Mouse (Mus musculus) lung, postnatal 0 days (tissue): ENCODE measurements around the gene Nek2. TPM values are rescaled to one million over a fixed set of nuclear protein-coding genes. Genes with fewer than 3 reads are reported as not detected.

Source experiments
- ATAC-seq: fragments of 200-750 bp; cut with Nextera tagmentation; 2 replicates; pipeline ENCODE4 v1.8.0; 2017; ENCODE audit warnings: moderate library complexity
- DNase-seq: peaks from one replicate; pipeline ENCODE4 v3.0.0-alpha.2; 2016; ENCODE audit warnings: low spot score
- H3K27ac ChIP-seq: fragments of 300-500 bp; sonication (generic); 2 replicates; pipeline ENCODE4 v1.5.1; 2014; ENCODE audit warnings: antibody characterized with exemption, mild to moderate bottlenecking, low read length, mixed read lengths
- H3K27me3 ChIP-seq: fragments of 300-500 bp; sonication (generic); replicated peaks from 2 replicates; pipeline ENCODE4 v1.6.1; 2014; ENCODE audit warnings: low read length, mixed read lengths; ENCODE audit not compliant: insufficient read depth
- H3K36me3 ChIP-seq: fragments of 300-500 bp; sonication (generic); 2 replicates; pipeline ENCODE4 v1.6.1; 2014; ENCODE audit warnings: low read length, mixed read lengths; ENCODE audit not compliant: insufficient read depth
- H3K4me1 ChIP-seq: fragments of 300-500 bp; sonication (generic); 2 replicates; pipeline ENCODE4 v1.6.1; 2014; ENCODE audit warnings: antibody characterized with exemption, low read depth, low read length, mixed read lengths; ENCODE audit not compliant: insufficient read depth
- H3K4me2 ChIP-seq: fragments of 300-500 bp; sonication (generic); replicated peaks from 2 replicates; pipeline ENCODE4 v1.6.1; 2014; ENCODE audit warnings: low read depth, mild to moderate bottlenecking, low read length, moderate library complexity, mixed read lengths
- H3K4me3 ChIP-seq: fragments of 300-500 bp; sonication (generic); 2 replicates; pipeline ENCODE4 v1.5.1; 2014; ENCODE audit warnings: low read depth, low read length
- H3K9ac ChIP-seq: fragments of 300-500 bp; sonication (generic); replicated peaks from 2 replicates; pipeline ENCODE4 v1.6.1; 2014; ENCODE audit warnings: low read depth, mild to moderate bottlenecking
- H3K9me3 ChIP-seq: fragments of 300-500 bp; sonication (generic); 2 replicates; pipeline ENCODE4 v1.6.1; 2016; ENCODE audit warnings: low read length, mixed read lengths
- CTCF ChIP-seq: IDR thresholded peaks from 2 replicates; pipeline ENCODE4 v1.5.1; 2016; ENCODE audit warnings: antibody characterized with exemption, mild to moderate bottlenecking
- EP300 ChIP-seq: IDR thresholded peaks from 2 replicates; pipeline ENCODE4 v1.6.1; 2016; ENCODE audit warnings: antibody characterized with exemption, mild to moderate bottlenecking, control low read depth
- WGBS: fragments of 180-500 bp; shearing (Covaris S2); extraction: QIAGEN DNeasy Blood & Tissue Kit; methylation state at CpG from one replicate; pipeline ENCODE4 v1.1.7; 2014; 5-methylcytosine and 5-hydroxymethylcytosine counted together
- polyA plus RNA-seq: library from polyadenylated mRNA; unstranded; fragments of >200 nt; fragmentation: Nextera tagmentation; extraction: Ambion mirVana; gene quantifications from 2 replicates; pipeline ENCODE4 v1.2.1, GENCODE M21; 2015

Nek2 gene
- polyA plus RNA-seq, result 4.8 and 5.9 TPM in 2 replicates

DNA sequence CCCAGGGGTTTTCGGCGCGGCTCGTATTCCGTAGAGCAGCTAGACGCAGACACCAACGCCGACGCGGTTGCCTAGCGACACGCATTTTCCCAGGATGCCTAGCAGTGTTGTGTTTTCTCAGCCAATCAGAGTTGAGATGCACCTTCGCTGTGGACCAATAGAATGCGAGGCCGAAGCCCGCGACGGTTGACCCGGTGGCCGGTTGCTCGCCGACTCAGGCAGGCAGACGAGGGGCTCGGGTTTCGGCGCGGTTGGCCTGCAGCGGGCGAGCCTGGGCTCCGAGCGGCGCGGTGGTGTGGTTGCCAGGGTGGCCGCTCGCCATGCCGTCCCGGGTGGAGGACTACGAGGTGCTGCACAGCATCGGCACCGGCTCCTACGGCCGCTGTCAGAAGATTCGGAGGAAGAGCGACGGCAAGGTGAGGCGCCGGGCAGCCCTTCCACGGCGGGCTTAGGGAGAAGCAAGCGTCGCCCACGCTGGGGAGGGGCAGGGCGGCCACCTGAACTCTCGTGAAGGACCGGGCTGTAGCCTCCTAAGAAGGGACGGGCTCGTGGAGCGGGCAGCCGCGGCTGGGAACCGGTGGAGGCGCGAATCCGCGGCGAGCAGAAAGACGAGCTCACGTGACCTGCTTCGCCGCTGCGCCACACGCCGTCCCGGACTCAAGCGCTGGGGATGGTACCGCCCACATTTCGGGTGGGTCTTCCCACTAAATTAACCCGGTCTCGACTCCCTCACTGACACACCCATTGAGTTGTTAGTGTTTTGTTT lies at the start of gene Nek2:
Nek2 (plus strand) TSS at position 119 of the 766 bp plus-strand sequence.
- peak within 1 kb of the TSS; percentile 23; the same call in 1 of the 2 replicates for H3K9ac ChIP-seq
- no peak within 1 kb of the TSS for H3K27ac ChIP-seq
- WGBS, result under 1% methylated on average over 78 of the region's 79 CpGs
- H3K36me3 ChIP-seq, result no peaks in the 10 kb centered on the region
- no peaks in the 10 kb centered on the region for H3K9me3 ChIP-seq
- H3K4me2 ChIP-seq, result peak within 1 kb of the TSS; percentile 98
- H3K4me1 ChIP-seq, result peaks cover 4% of the 10 kb centered on the region; the same call in 1 of the 2 replicates
- peak; percentile 96 for ATAC-seq
- DNase-seq, result peak; percentile 98
- H3K27me3 ChIP-seq, result no peaks in the 10 kb centered on the region
- H3K4me3 ChIP-seq, result peak within 1 kb of the TSS; percentile 61
- no peak for TF ChIP-seq EP300
- no peak for TF ChIP-seq CTCF

GRCm38 (mm10) chr1:191774106-191774505 lies 47.1 kb upstream of the Nek2 start:
- TF ChIP-seq CTCF (no peak), EP300 (no peak)
- Histone ChIP-seq H3K9ac (no peak overlapping the region), H3K36me3 (0 out of 2 replicates have a peak, but pooled peaks cover 5% of the 10 kb centered on the region), H3K4me3 (no peak overlapping the region), H3K27me3 (no peaks in the 10 kb centered on the region), H3K9me3 (no peaks in the 10 kb centered on the region), H3K27ac (no peak overlapping the region), H3K4me2 (no peak overlapping the region), H3K4me1 (no peaks in the 10 kb centered on the region)
- WGBS, result 58% methylated on average over 5 of the region's 5 CpGs
- ATAC-seq (no peak), DNase-seq (no peak)

DNA sequence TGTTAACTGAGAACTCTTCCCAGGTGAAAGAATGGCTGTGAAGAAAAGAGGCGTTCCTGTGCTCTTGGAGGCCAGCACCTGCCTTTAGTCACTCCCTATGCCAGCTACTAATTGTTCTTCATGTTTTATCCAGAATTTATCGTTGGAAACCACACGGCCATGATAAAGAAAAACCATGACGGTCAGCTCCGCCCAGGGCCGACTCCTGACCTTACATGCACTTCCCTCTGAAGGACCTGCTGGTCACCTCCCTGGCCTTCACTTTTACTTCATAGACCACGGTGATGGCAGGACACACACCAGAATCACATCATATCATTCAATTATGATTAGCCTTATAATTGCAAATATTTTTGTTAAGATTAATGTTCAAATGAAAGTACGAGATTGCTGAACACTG lies 46.1 kb upstream of the Nek2 start:
- DNase-seq (no peak), ATAC-seq (no peak)
- Histone ChIP-seq H3K9ac (no peak overlapping the region), H3K27ac (no peak overlapping the region), H3K4me1 (no peaks in the 10 kb centered on the region), H3K36me3 (0 out of 2 replicates have a peak, but pooled peaks cover 5% of the 10 kb centered on the region), H3K9me3 (no peaks in the 10 kb centered on the region), H3K4me3 (no peak overlapping the region), H3K27me3 (no peaks in the 10 kb centered on the region), H3K4me2 (no peak overlapping the region)
- 77% methylated on average over 8 of the region's 8 CpGs for WGBS
- TF ChIP-seq CTCF (no peak), EP300 (no peak)

DNA sequence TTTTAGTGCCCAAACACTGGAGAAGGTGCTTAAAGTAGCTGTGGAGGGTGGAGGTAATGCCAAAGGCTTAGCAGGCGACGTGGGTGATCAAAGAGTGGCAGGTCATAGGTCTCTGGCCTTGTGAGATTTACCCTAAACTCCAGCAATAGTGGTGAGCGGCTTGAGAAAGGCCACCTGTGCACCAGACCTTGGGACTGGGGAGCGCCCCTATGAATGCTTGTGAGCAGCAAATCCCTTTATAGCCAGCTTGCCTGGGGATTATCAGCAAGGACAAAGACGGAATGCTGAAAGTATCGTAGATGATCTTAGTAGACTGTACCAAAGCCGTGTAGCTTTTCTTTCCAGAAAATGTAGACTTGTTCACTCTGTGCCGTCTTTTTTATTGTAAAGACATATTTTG lies 43.7 kb upstream of the Nek2 start:
- Histone ChIP-seq H3K4me2 (no peak overlapping the region), H3K4me1 (no peaks in the 10 kb centered on the region), H3K27ac (no peak overlapping the region), H3K9ac (no peak overlapping the region), H3K27me3 (no peaks in the 10 kb centered on the region), H3K4me3 (no peak overlapping the region), H3K36me3 (0 out of 2 replicates have a peak, but pooled peaks cover 5% of the 10 kb centered on the region), H3K9me3 (no peaks in the 10 kb centered on the region)
- no peak for ATAC-seq
- TF ChIP-seq CTCF, result no peak
- TF ChIP-seq EP300, result no peak
- no peak for DNase-seq
- 79% methylated on average over 8 of the region's 8 CpGs for WGBS

GRCm38 (mm10) chr1:191780470-191780869 lies 40.8 kb upstream of the Nek2 start:
- no peaks in the 10 kb centered on the region for H3K4me1 ChIP-seq
- WGBS, result 82% methylated on average over 1 of the region's 1 CpGs
- no peak for DNase-seq
- no peaks in the 10 kb centered on the region for H3K9me3 ChIP-seq
- no peak for TF ChIP-seq EP300
- TF ChIP-seq CTCF, result no peak
- no peak overlapping the region for H3K4me2 ChIP-seq
- H3K9ac ChIP-seq, result no peak overlapping the region
- H3K27ac ChIP-seq, result no peak overlapping the region
- no peaks in the 10 kb centered on the region for H3K27me3 ChIP-seq
- ATAC-seq, result no peak
- H3K36me3 ChIP-seq, result 0 out of 2 replicates have a peak, but pooled peaks cover 5% of the 10 kb centered on the region
- H3K4me3 ChIP-seq, result no peak overlapping the region

GRCm38 (mm10) chr1:191785108-191785507 lies 36.1 kb upstream of the Nek2 start:
- no peaks in the 10 kb centered on the region for H3K27me3 ChIP-seq
- H3K27ac ChIP-seq, result no peak overlapping the region
- H3K36me3 ChIP-seq, result no peaks in the 10 kb centered on the region
- H3K4me2 ChIP-seq, result no peak overlapping the region
- WGBS, result 66% methylated on average over 11 of the region's 11 CpGs
- ATAC-seq, result peak; percentile 70
- no peaks in the 10 kb centered on the region for H3K4me1 ChIP-seq
- DNase-seq, result peak; percentile 33
- no peak for TF ChIP-seq EP300
- TF ChIP-seq CTCF, result no peak
- H3K9me3 ChIP-seq, result no peaks in the 10 kb centered on the region
- H3K4me3 ChIP-seq, result no peak overlapping the region
- H3K9ac ChIP-seq, result no peak overlapping the region
